Mouse (Mus musculus) midbrain, embryonic 16.5 days (tissue): Measurements from ENCODE around the gene Hivep1. TPM values are rescaled to one million over a fixed set of nuclear protein-coding genes. Genes with fewer than 3 reads are reported as not detected.

ENCODE experiments used
- ATAC-seq: fragments of 200-750 bp; cut with Nextera tagmentation; 2 replicates; pipeline ENCODE4 v1.8.0; 2017; ENCODE audit warnings: moderate TSS enrichment
- H3K27ac ChIP-seq: fragments of 300-500 bp; sonication (generic); 2 replicates; pipeline ENCODE4 v1.5.1; 2014; ENCODE audit warnings: mild to moderate bottlenecking, low read length, mixed read lengths
- H3K27me3 ChIP-seq: fragments of 300-500 bp; sonication (generic); 2 replicates; pipeline ENCODE4 v1.6.1; 2014; ENCODE audit warnings: low read depth, low read length, mixed read lengths; ENCODE audit not compliant: control insufficient read depth, insufficient read depth
- H3K36me3 ChIP-seq: fragments of 300-500 bp; sonication (generic); 2 replicates; pipeline ENCODE4 v1.6.1; 2014; ENCODE audit warnings: mild to moderate bottlenecking, low read length, moderate library complexity, mixed read lengths; ENCODE audit not compliant: control insufficient read depth, insufficient read depth
- H3K4me1 ChIP-seq: fragments of 300-500 bp; sonication (generic); 2 replicates; pipeline ENCODE4 v1.6.1; 2014; ENCODE audit warnings: mild to moderate bottlenecking, low read length, mixed read lengths; ENCODE audit not compliant: control insufficient read depth, insufficient read depth
- H3K4me2 ChIP-seq: fragments of 300-500 bp; sonication (generic); 2 replicates; pipeline ENCODE4 v1.6.1; 2014; ENCODE audit warnings: mild to moderate bottlenecking, low read length, mixed read lengths
- H3K4me3 ChIP-seq: fragments of 300-500 bp; sonication (generic); 2 replicates; pipeline ENCODE4 v1.5.1; 2014; ENCODE audit warnings: low read depth, mild to moderate bottlenecking, low read length, moderate library complexity, mixed read lengths
- H3K9ac ChIP-seq: fragments of 300-500 bp; sonication (generic); 2 replicates; pipeline ENCODE4 v1.6.1; 2014; ENCODE audit warnings: low read depth, low read length, mixed read lengths
- H3K9me3 ChIP-seq: fragments of 300-500 bp; sonication (generic); replicated peaks from 2 replicates; pipeline ENCODE4 v1.6.1; 2014; ENCODE audit warnings: mild to moderate bottlenecking, low read length, mixed read lengths; ENCODE audit not compliant: control insufficient read depth, poor library complexity, severe bottlenecking
- WGBS: fragments of 180-500 bp; shearing (Covaris S2); extraction: QIAGEN DNeasy Blood & Tissue Kit; methylation state at CpG from one replicate; pipeline ENCODE4 v1.1.7; 2014; 5-methylcytosine and 5-hydroxymethylcytosine counted together
- polyA plus RNA-seq: library from polyadenylated mRNA; unstranded; fragments of >200 nt; fragmentation: Nextera tagmentation; extraction: Ambion mirVana; gene quantifications from 2 replicates; pipeline ENCODE4 v1.2.1, GENCODE M21; 2015

The Hivep1 gene
- polyA plus RNA-seq, 1 experiment from 2014 or later = 16.0 TPM

DNA sequence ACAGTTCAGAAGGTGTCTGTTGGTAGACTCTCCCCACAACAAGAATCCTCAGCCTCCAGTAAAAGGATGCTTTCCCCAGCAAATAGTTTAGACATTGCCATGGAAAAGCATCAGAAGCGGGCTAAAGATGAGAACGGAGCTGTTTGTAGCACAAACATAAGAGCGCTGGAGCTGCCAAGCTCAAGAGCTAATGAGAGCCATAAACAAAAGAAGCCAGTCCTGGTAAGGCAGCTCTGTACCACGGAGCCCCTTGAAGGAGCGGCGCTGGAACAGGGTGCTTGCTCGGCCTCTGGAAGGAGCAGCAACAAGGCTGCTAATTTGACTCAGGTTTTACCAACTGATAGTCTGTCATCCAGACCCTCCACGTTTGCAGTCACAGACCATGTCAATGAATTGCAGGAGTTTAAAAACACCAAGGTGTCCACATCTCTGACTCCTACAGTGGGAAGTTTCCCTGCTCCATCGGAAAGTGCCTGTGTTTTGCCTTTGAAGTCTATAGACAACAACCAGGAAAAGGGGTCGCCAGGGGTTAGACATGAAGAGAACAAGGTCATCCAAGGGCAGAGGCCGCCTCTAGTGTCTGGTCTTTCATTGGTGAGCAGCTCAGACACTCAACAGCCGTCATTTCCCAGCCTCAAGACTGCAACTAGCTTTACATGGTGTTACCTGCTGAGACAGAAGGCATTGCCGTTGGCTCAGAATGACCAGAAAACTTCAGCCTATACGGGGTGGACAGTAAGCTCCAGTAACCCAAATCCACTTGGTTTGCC lies 107.8 kb downstream of the Hivep1 start:
- Histone ChIP-seq H3K4me2 (no peak overlapping the region), H3K27ac (no peak overlapping the region), H3K27me3 (no peaks in the 10 kb centered on the region), H3K9ac (no peak overlapping the region), H3K36me3 (peaks cover 12% of the 10 kb centered on the region; the same call in 1 of the 2 replicates), H3K9me3 (no peaks in the 10 kb centered on the region), H3K4me1 (no peaks in the 10 kb centered on the region), H3K4me3 (no peak overlapping the region)
- no peak for ATAC-seq
- WGBS = 74% methylated on average over 14 of the region's 14 CpGs

DNA sequence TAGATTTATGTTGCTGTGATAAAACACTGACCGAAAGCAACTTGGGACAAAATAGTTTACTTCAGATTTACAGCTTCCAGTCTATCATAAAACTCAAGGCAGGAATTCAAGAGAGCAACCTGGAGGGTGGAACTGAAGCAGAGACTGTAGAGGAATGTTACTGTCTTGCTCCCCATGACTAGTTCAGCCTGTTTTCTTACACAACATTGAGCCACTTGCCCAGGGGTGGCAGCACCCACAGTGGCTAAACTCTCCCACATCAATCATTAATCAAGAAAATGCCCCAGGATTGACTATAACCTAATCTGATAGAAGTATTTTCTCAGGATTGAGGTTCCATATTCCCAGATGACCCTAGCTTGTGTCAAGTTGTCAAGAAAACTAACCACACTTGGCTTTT lies 119.0 kb downstream of the Hivep1 start:
- H3K4me3 ChIP-seq = no peak overlapping the region
- no peak for ATAC-seq
- H3K27ac ChIP-seq = no peak overlapping the region
- H3K4me2 ChIP-seq = no peak overlapping the region
- H3K36me3 ChIP-seq = 0 out of 2 replicates have a peak, but pooled peaks cover 2% of the 10 kb centered on the region
- H3K9me3 ChIP-seq = no peaks in the 10 kb centered on the region
- no peak overlapping the region for H3K9ac ChIP-seq
- 0 out of 2 replicates have a peak, but pooled peaks cover 2% of the 10 kb centered on the region for H3K4me1 ChIP-seq
- H3K27me3 ChIP-seq = no peaks in the 10 kb centered on the region
- WGBS = 100% methylated on average over 1 of the region's 1 CpGs

DNA sequence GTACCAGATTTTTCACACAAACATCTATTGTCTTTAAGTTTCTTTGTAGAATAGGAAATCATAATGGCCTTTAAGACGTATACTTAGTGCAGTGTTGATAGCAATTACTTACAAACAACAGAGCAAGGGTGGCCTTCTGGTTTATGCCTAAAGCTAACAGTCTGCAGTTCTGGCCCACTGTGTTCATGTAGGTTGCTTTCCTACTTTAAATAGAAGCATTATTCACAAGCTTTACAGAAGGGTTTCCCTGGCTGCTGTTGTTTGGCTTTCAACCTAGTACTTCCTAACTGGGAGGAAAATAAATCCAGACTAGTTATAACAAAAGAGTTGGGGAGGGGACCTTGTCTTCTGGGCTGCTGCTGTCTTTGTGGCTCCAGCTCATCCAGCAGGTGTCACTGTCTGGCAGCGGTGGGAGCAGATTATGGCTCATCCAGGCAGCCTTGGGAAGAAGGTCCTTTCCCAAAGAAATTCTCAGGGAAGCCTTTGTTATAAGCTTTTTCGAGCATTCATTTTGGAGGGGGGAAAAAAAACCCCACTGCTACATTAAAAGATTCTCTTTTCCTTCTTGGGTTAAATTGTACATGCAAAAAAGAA lies 123.1 kb downstream of the Hivep1 start:
- H3K9me3 ChIP-seq = no peaks in the 10 kb centered on the region
- 23% methylated on average over 3 of the region's 3 CpGs for WGBS
- H3K9ac ChIP-seq = no peak overlapping the region
- H3K27me3 ChIP-seq = no peaks in the 10 kb centered on the region
- H3K4me1 ChIP-seq = 0 out of 2 replicates have a peak, but pooled peaks cover 2% of the 10 kb centered on the region
- no peak overlapping the region for H3K4me2 ChIP-seq
- ATAC-seq = peak; percentile 66
- H3K4me3 ChIP-seq = no peak overlapping the region
- 0 out of 2 replicates have a peak, but pooled peaks cover 2% of the 10 kb centered on the region for H3K36me3 ChIP-seq
- H3K27ac ChIP-seq = no peak overlapping the region

DNA sequence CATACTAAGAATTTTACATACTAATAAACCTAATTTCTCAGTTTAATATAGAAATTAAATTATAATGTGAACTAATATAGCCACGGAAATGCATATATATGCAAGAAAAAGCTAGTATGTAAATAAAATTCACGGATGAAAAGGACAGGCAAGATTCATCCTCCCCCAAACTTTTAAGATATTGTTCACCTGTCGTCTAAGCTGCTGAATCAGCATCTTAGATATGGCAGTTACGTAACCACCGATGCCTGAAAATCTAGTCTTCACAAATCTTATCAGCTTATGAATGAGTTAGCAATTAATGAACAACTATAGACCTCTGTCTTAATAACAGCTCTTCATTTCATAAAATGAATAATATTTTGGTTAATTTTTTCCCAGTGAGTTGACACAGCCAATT lies 130.8 kb downstream of the Hivep1 start:
- WGBS = 92% methylated on average over 5 of the region's 5 CpGs
- no peak overlapping the region for H3K27ac ChIP-seq
- ATAC-seq = no peak
- H3K4me3 ChIP-seq = no peak overlapping the region
- H3K9ac ChIP-seq = no peak overlapping the region
- peaks cover 13% of the 10 kb centered on the region for H3K36me3 ChIP-seq
- no peaks in the 10 kb centered on the region for H3K27me3 ChIP-seq
- H3K4me2 ChIP-seq = no peak overlapping the region
- no peaks in the 10 kb centered on the region for H3K9me3 ChIP-seq
- no peaks in the 10 kb centered on the region for H3K4me1 ChIP-seq

DNA sequence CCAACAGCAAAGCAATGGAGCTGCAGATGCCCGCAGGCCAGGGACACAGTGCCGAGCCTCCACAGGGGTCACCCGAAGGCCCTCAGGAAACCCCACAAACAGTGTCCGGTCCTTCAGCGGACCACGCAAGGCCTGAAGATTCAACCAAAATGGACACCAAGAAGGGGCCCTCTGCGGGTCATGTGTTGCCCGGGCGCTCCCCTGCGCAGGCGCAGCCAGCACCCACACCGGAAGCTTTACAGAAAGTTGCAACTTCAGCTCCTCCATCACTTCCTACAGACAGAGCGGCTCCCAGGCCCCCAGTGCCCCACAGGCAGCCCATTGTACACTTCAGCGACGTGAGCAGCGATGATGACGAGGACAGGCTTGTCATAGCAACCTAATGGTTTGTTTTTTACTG lies 132.3 kb downstream of the Hivep1 start:
- ATAC-seq = no peak
- Histone ChIP-seq H3K27me3 (no peaks in the 10 kb centered on the region), H3K27ac (no peak overlapping the region), H3K4me1 (no peaks in the 10 kb centered on the region), H3K4me3 (no peak overlapping the region), H3K9ac (no peak overlapping the region), H3K9me3 (no peaks in the 10 kb centered on the region), H3K36me3 (peaks cover 13% of the 10 kb centered on the region), H3K4me2 (no peak overlapping the region)
- 99% methylated on average over 17 of the region's 17 CpGs for WGBS

DNA sequence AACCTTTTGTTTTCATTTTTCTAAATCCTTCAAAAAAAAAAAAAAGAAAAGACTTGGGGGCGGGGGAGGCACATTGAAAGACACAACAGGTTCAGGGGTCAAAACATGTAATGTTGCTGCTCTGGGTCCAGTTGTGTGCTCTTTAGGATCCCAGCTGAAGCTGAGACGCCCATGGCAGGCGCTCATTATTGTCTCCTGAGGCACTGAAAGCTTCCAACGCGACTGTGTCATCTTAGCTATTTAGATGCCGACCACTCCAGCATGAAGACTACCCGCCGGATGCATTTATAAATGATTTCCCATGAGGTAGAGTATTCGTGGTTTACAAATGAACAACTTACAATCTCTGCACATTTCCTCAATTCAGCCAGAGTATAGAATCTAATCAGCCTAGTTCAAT lies 141.2 kb downstream of the Hivep1 start:
- Histone ChIP-seq H3K36me3 (no peaks in the 10 kb centered on the region), H3K27me3 (no peaks in the 10 kb centered on the region), H3K4me2 (peak overlapping the region; percentile 21; the same call in 1 of the 2 replicates), H3K27ac (no peak overlapping the region), H3K4me1 (peaks cover 7% of the 10 kb centered on the region; the same call in 1 of the 2 replicates), H3K9ac (no peak overlapping the region), H3K4me3 (no peak overlapping the region), H3K9me3 (no peaks in the 10 kb centered on the region)
- WGBS = 5% methylated on average over 9 of the region's 9 CpGs
- no peak for ATAC-seq

DNA sequence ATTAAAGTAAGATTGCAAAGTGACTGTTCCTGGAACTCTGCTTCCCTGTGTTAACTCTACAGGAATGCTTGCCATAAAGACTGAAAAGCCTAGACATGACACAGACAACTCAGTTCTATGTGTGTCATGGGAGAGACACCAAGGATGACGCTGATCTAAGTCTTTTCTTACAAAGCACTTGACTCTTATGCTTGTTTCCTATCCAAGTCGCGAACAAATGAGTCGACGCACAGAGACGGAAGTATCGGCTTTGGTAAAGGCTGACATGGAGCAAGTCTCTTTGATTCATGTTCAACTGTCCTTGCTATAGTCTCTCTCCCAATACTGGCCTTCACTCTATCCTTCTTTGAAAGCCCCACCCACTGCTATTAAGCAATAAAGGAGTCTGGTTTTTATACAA lies 143.8 kb downstream of the Hivep1 start:
- no peak overlapping the region for H3K4me3 ChIP-seq
- no peak overlapping the region for H3K27ac ChIP-seq
- H3K4me1 ChIP-seq = peaks cover 7% of the 10 kb centered on the region; the same call in 1 of the 2 replicates
- no peak overlapping the region for H3K9ac ChIP-seq
- no peaks in the 10 kb centered on the region for H3K36me3 ChIP-seq
- ATAC-seq = no peak
- H3K4me2 ChIP-seq = no peak overlapping the region
- 93% methylated on average over 7 of the region's 7 CpGs for WGBS
- no peaks in the 10 kb centered on the region for H3K27me3 ChIP-seq
- no peaks in the 10 kb centered on the region for H3K9me3 ChIP-seq

DNA sequence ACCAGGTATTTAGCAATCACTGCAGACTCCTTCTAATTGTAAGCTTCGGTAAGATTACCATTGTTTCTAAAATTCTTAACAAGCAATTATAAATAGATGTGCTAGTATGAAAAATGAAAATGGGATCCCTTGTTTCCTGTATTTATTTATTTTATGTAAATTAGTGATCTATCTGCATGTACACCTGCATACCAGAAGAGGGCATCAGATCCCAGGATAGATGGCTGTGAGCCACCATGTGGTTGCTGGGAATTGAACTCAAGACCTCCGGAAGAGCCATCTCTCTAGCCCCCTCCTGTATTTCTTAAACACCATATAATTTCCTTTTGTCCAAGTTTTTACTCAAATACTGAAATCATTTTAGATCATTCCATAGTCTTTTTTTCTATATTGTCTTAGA lies 145.8 kb downstream of the Hivep1 start:
- H3K27me3 ChIP-seq = no peaks in the 10 kb centered on the region
- no peak for ATAC-seq
- WGBS = 95% methylated on average over 2 of the region's 2 CpGs
- no peak overlapping the region for H3K9ac ChIP-seq
- no peak overlapping the region for H3K4me3 ChIP-seq
- no peak overlapping the region for H3K27ac ChIP-seq
- H3K4me2 ChIP-seq = no peak overlapping the region
- H3K4me1 ChIP-seq = peaks cover 6% of the 10 kb centered on the region; the same call in 1 of the 2 replicates
- no peaks in the 10 kb centered on the region for H3K9me3 ChIP-seq
- no peaks in the 10 kb centered on the region for H3K36me3 ChIP-seq

DNA sequence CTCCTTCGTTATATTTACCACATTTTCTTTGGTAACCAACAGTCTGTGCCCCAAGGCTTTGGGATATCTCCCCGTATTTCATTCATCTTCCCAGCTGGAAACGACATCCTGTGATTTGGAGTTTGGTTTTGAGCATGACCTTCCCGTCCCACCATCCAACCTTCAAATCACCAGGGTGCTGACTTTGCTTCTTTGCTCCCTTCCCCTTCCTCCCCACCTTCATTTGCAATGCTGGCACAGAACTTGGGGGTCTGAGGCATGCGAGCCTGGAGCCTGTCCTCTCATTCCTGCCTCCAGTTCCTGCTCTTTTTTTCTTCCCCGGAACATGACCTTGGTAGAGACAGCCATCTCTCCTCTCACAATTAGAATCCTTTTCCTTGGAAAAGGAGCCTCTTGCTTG lies 161.7 kb downstream of the Hivep1 start:
- ATAC-seq = no peak
- Histone ChIP-seq H3K27ac (no peak overlapping the region), H3K9ac (no peak overlapping the region), H3K4me1 (peaks cover 4% of the 10 kb centered on the region; the same call in 1 of the 2 replicates), H3K36me3 (no peaks in the 10 kb centered on the region), H3K4me3 (no peak overlapping the region), H3K4me2 (no peak overlapping the region), H3K27me3 (no peaks in the 10 kb centered on the region), H3K9me3 (no peaks in the 10 kb centered on the region)
- WGBS = 91% methylated on average over 6 of the region's 6 CpGs
